Mouse (Mus musculus) cortical plate, adult 2 months (tissue): ENCODE measurements around the gene Ddx28.

Experiments
- CTCF ChIP-seq: fragments of 200-500 bp; IDR thresholded peaks from 2 replicates; pipeline ENCODE4 v1.5.1; 2011; ENCODE audit warnings: mild to moderate bottlenecking, control low read depth, low read length; ENCODE audit not compliant: insufficient read depth; ENCODE audit errors: extremely low read depth
- POLR2A ChIP-seq: fragments of 200-500 bp; IDR thresholded peaks from 2 replicates; pipeline ENCODE4 v1.6.1; 2011; ENCODE audit warnings: mild to moderate bottlenecking, low read length, control low read depth; ENCODE audit not compliant: insufficient read depth; ENCODE audit errors: extremely low read depth

DNA sequence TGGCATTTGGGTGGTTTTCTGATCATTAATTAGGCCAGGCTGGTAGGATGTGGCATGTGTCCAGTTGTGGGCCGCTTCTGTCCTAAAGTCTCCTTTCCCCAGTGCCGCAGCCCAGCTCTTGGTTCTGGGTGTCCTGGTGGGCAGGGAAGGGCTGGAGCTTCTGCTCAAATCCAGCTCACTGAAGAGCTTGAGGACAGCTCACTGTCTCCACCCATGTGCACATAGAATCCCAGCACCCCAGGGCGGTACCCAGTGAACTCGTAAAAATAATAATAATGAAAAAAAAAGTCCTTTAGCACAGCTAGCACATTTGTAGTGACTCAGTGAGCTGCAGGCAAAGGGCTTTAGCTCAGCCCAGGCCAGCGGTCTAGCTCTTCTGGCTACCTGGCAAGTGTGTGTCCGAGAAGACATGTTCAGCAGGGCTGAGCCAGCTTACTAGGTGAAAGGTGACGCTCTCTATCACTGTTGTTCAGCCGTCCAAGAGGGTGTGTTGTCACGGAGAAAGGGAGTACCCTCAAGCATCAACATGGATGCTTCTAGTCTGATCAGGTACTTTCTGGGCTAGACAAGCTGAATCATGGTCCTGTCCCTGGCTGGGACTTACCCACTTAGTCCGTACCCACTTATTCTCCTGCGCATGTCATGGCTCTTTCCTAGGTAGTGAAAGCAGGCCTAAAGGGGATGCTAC, 35.3 kb upstream of the Ddx28 start:
- no peak for TF ChIP-seq CTCF
- TF ChIP-seq POLR2A = no peak
